Mouse (Mus musculus): ENCODE data around the gene Por.

Gene Por

DNA sequence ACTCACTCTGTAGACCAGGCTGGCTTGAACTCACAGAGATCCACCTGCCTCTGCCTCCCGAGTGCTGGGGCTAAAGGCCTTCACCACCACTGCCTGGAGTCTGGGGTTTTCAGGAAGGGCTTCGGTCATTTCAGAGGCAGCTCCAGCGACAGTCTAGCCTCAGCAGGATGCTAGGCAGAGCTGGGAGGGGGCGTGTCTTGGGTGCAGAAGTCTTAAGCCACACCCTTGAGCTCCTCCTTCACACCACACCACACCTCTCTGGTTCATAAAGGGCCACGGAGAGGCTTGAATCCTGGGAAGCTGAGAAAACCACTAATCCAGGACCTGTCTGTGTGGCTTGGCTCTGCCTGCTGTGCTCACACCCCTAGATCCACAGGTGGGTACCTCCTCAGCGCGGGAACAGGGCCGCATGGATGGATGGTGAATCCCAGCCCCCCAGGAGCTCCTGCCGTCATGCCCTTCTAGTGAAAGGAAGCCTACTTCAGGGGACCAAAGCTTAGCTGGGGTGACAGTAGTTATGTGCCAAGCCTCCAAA, at the start of gene Por:
Gene Por, plus strand, starts transcription at position 293 of the 535 bp plus-strand sequence.
- peak in 1 of 2 experiments; percentile 48 for DNase-seq (ENCODE audit: low spot score in 2 of 2)

DNA sequence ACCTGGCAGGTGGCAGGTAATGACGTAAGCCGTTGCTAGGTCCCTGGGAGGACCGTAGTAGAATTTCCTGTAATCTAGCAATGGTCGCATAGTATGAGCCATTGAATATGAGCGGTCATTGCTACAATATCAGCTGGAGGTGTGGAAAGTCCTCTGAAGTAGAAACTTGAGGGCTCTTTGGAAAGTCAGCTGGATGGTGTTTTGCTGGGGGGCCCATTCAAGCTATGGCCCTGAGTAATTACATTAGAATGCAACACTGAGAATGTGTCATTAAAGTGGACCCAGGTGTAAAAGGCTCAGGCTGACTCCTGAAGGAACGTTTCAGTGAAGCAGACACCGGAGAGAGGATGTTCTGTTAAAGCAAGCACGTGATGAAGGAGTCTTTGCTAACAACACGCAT, 49.3 kb upstream of the Por start:
- DNase-seq (ENCODE audit: low spot score in 2 of 2) = no peak

DNA sequence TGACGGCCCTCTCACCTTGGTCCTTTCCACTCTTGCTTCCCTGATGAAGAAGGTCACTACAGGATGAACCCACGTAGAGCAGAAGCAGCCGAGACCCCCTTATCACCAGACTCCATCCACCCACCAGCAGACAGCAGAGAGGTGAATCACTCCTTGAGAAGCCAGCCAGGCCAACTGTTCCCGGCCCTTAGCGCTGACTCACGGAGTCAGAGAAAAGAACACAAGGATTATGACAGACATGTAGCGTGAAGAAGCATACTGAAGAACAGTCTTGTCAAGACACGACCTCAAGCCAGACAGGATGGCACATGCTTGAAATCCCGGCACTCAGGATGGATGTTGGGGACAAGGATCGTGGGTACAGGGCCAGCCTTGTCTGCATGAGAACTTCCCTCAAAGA, 48.1 kb upstream of the Por start:
- peak in 1 of 2 experiments; percentile 8 for DNase-seq (ENCODE audit: low spot score in 2 of 2)

DNA sequence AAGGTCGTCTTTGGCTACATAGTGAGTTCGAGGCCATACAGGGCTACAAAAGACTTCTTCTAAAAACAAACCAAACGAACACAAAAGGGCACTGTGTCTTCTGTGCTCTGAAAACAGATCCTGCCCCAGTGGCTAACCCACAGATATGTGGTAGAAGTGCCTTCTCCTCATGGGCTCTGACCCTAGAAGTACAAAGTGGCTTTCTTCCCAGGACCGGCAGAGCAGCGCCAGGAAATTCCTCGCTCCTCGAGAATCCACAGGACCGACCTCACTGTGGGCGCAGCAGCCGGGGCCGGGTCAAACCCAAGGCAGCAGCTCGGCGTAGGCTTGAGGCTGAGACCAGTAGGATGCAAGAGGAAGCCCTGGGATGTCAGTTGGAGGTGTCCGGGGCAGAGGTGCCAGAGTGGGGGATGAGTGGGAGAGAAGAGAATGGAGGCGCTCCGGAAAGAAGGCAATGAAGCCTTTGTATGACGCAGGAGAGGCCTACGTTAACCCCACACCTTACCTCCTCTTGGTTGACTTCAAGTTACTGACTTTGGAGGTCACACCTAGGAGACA, 46.7 kb upstream of the Por start:
- peak in 1 of 2 experiments; percentile 11 for DNase-seq (ENCODE audit: low spot score in 2 of 2)

DNA sequence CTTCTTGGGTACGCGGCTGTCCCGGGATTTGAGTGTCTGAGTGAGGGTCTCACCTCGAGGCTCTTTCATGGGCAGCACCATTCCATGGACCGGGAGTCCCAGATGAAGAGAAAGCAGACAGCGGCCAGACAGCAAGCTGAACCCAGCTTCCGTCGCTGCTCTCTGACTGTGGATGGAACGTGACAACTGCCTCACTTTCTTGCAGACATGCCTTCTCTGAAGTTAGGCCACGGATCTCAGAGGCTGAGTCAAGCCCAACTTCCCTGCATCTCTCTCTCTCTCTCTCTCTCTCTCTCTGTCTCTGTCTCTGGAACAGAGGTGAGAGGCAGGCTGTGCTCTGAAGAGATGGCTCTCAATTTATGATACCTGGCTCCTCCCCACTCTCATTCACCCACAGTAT, 40.9 kb upstream of the Por start:
- DNase-seq (ENCODE audit: low spot score in 2 of 2) = no peak

DNA sequence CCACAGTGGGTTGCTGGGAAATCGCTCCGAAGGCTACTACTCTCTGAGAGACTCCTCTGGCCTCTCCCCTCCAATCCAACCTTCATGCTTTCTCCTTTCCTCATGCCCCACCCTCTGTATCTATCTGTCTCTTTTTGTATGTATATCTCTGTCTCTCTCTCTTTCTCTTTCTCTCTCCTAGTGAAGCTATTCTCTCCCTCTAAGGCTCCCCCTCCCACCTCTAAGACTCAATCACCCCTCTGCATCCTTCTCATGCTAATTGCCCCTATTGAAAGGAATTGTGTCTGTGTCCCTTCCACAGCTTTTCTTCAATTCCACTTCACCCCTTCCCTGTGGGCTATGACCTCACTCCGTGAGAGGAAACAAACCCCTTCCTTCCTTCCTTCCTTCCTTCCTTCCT, 40.4 kb upstream of the Por start:
- DNase-seq (ENCODE audit: low spot score in 2 of 2) = no peak

DNA sequence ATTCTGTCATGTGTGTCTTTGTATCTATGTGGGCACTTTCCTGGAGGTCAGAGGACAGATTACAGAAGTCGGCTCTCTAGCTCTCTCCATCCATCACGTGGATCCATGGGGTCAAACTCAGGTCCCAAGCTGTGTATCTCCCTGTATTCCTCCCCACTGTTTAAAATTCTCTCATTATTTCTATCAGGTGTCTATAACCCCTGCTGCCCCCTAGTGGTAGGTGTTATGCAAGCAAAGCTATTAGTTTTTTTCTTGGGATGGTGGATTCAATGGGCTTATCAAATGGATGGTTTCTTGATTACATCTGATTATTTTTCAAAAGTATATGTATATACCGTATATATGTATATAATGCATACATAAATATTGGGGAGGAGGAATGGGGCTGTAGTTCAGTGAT, 39.2 kb upstream of the Por start:
- DNase-seq (ENCODE audit: low spot score in 2 of 2) = peak; percentile 55 to 82

DNA sequence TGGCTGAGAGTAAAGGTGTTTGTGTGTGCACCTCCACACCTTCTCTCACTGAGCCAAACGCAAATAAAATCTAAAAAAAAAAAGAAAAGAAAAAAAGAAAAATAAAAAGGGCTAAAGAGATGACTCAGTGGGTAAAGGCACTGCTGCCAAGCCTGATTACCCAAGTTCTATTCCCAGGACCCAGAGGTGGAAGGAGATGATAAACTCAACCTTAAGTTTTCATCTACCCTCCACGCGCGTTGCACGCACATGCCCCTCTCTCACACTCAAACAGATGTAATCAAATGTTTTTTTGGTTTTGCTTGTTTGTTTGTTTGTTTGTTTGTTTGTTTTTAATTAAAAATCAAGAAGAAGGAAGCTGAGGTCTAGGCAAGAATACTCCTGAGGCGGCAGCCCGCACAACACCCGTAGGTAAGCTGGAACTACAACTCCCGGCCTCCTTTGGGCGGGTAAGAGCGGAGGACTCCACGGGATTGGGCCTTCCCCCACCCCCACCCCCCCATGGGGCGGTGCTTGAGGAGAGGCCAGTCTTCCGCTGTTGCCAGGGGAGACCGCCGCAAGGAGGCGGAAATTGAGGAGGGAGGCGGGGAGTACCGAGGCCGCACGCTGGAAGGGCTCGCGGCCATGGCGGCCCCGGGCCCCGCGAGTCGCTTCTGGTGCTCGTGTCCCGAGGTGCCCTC, 37.6 kb upstream of the Por start, which contains the start of gene Rhbdd2:
Gene Rhbdd2, plus strand, starts transcription at position 502 of the 680 bp plus-strand sequence.
- peak; percentile 87 to 98 for DNase-seq (ENCODE audit: low spot score in 2 of 2)

DNA sequence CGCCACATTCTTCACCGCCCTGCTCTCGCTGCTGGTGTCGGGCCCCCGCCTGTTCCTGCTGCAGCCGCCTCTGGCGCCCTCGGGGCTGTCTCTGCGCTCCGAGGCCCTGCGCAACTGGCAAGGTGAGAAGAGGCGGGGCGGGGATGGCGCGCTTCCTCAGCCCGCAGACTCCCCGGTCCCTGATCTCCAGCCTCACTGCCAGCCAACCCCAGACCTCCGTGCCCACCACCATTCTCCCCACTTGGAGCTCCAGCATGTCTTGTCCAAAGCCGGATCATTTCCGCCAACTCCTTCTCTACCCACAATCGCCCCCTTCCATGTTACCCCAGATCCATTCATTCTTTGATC, 37.1 kb upstream of the Por start:
- no peak for DNase-seq (ENCODE audit: low spot score in 2 of 2)

DNA sequence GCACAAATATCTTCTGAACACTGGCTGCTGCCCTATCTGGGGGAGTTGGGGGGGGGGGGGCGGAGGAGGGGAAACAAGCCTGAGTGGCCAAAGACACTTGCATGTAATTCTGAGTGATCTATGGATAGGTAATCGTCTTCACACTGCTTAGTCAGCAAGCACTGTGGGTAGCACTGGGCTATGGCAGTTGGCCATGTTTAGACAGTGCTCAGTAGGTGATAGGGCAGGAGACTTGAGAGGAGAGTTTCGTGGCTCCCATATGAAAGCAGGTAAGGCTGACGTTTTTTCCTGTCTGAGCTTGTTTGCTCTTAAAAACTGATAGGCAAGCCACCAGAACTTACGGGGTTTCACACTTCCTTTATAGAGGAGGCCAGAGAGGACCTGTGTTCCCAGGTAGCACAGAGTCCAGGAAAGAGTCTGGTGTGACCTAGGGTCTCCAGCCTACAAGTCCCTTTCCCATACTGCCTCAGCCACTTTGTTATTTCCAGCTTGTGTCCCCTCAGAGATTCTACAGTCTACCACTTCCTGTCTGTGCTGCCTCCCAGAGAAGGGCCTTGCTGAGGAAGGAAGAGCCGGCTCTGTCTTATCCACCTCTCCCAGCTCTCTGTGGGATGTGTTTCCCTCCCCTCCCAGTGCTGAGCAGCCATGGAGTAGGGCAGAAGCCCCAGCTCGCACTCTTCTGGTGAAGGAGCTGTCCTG, 29.9 kb upstream of the Por start:
- DNase-seq (ENCODE audit: low spot score in 2 of 2) = no peak

DNA sequence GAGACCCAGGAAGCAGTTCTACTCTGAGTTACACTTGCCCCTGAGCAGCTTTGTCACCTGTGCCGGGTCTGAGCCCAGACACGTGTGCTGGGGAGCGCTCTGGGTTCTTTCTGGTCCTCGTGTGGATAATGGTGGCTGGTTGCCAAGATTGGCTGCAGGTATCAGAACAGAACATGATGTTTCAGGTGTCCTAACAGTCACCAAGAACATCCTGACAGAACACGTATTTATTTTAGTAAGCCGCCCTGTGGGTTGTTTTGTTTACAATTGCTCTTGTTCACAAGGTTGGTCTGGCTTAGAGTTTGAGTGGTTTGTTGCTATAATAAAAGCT, 29.4 kb upstream of the Por start:
- no peak for DNase-seq (ENCODE audit: low spot score in 2 of 2)

DNA sequence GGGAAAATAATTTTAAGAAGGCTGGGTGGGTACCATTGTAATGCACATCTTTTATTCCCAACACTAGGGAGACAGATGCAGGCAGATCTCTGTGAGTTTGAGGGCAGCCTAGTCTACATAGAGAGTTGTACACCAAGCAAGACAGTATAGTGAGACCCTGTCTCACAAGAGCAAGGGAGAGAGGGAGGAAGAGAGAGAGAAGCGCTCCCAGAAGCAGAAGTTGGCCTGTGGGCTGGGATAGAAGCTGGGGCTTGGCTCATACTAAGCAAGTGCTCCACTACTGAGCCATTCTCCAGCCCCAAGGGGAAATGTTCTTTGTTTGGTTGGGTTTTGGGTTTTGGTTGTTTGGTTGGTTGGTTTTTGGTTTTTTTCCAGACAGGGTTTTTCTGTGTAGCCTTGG, 28.8 kb upstream of the Por start:
- no peak for DNase-seq (ENCODE audit: low spot score in 2 of 2)

DNA sequence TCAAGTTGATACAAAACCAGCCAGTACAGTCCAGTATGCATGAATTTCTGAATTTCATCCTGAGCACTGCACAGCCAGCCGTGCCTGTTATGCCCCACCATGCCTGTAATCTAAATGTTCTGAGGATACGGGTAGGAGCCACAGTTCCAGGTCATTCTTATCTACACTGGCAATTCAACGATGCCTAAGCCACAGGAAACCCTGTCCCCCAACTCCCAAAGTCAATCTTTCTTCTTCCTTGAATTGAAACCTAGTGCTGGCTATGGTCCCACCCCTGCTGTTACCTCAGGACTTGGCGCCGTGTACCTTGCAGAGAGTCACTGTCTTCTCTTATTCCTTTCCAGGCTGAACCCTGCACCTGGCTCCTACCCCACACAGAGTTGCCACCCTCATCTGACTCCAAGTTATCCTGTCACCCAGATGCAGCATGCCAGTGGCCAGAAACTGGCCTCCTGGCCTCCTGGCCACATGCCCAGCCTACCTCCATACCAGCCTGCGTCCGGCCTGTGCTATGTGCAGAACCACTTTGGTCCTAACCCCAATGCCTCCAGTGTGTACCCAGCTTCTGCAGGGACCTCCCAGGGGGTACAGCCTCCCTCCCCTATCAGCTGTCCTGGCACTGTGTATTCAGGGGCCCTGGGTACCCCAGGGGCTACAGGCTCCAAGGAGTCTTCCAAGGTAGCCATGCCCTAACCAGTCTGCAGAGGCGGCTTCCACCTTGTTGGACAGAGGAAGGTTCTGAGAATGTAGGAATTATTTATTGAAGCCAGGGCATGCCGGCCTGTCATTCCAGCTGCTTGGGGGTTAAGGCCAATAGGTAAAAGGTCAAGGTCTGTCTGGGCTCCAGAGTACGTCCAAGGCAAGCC, 26.9 kb upstream of the Por start:
- DNase-seq (ENCODE audit: low spot score in 2 of 2) = no peak

DNA sequence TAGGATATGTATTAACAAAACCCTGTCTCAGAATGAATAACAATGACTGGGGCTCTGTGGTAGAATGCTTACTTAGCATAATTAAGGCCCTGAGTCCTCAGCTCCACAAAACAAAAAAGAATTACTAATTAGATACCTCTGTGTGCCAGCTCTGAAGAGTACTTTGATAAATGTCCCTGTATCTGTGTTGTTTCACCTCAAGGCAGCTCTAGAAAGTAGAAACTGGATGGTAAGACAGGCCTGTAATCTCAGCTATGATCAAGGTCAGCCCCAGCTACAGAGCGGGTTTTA, 26.3 kb upstream of the Por start:
- no peak for DNase-seq (ENCODE audit: low spot score in 2 of 2)

DNA sequence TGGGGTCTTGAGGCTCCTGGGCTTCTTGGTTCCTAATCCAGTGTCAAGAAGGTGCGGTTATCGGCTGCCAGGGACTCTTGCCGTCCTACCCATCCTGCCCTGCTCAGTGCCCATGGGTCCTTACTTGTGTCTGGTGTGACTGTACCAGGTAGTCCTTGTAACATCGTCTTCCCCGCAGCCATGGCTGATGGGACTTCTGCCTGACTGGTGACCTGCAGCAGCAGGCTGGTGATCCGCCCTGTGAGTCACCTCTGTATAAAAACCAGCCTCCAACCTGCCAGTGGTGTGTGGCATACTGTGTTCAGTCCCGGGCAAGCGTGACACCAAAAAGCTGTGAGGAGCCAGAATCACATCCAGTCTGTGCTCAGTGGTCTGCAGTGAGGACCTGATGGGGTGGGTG, 26.0 kb upstream of the Por start:
- DNase-seq (ENCODE audit: low spot score in 2 of 2) = no peak

DNA sequence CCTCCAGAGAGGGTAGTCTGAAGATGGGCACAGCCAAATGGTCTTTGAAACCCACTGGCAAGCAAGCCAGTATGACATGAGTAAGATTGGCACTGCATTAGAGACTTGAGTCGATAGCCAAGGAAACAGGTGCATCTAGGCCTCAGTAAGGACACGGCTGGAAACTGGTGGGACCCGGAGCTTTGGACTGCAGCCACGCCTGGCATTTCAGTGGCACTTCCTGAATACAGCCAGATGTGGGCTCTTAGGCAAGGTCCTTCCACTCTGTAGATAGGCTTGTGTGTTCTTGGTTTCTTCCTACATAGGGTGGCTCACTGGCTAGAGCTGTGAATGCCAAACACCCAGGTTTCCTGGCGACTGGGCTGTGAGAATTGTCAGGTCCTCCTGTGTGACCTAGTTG, 24.5 kb upstream of the Por start:
- DNase-seq (ENCODE audit: low spot score in 2 of 2) = no peak

DNA sequence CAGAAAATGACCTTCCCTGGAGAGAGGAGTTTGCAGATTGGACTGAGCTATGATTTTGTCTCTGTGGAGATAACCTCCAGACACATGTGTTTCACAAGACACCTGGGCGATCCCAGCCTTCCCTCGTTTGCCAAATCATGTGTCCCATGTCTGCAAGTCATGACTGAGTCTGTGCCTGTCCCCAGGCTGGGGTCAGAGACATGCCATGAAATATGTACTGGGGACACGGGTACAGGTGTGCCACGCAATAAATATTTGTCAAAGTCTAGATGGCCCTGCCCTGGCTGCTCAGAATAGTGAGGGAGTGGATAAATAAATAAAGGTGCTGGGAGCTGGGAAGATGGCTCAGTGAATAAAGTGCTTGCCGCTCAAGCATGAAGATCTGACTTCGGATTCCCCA, 23.8 kb upstream of the Por start:
- DNase-seq (ENCODE audit: low spot score in 2 of 2) = no peak

DNA sequence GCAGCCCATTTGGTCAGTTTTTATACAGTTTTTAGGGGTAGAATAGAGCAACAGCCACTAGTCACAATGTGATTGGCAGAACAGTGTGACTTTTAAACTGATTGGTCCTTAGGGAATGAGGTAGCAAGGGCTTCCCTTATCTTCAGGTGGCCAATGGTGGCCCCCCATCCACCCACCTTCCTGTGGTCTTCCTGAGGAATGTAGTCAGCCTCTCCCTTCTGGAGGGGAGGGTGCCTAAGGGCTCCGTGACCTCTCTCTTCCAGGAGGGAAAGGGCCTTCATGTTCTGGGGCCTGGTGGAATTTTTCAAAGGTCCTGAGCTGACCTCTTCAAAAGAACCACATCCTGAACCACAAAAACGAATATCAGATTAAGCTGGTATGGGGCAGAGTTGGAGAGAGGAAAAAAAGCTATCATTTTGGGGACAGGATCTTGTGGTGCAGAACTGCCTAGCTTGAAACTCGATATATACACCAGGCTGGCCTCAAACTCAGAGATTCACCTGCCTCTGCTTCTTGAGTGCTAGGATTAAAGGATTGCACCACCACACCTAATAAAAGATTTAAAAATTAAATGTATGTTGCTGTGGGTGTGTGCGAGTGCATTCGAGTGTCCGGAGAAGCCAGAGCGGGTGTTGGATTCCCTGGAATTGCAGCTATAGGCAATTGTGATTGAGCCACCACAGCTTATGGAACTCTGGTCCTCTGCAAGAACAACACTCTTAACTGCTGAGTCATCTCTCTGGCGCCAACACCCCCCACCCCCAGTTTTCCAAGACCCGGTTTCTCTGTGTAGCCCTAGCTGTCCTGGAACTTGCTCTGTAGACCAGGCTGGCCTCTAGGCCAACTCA, 21.1 kb upstream of the Por start:
- DNase-seq (ENCODE audit: low spot score in 2 of 2) = no peak

DNA sequence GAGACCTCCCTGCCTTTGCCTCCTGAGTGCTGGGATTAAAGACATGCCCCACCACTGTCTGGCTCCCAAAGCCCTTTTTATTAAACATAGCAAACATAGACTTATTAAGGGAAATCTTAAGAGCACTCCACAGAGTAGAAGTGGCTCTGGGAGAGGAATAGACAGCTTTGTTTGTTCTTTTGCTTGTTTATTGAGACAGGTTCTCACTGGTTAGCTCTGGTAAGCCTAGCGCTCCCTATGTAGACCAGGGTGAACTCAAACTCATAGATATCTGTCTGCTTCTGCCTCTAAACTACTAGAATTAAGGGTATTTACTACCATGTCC, 20.6 kb upstream of the Por start:
- no peak for DNase-seq (ENCODE audit: low spot score in 2 of 2)

DNA sequence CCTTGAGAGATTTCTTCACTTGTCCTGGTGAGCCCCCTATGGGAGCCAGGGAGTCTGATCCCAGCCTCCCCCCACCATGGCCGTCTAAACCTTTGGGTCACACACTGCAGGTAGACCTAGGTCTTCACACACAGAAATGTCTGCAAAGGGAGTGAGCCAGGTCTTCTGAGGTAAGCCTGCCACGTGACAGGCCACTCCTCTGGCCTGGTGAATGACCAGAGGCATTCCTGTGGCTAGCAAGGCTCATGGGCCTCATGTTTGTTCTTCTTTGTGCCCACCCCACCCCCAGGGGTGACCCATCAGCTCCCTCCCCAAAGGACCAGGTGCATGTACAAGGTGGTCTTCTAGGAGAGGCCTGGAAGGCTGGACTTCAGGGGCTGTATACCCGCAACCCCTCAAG, 18.3 kb upstream of the Por start:
- DNase-seq (ENCODE audit: low spot score in 2 of 2) = no peak

DNA sequence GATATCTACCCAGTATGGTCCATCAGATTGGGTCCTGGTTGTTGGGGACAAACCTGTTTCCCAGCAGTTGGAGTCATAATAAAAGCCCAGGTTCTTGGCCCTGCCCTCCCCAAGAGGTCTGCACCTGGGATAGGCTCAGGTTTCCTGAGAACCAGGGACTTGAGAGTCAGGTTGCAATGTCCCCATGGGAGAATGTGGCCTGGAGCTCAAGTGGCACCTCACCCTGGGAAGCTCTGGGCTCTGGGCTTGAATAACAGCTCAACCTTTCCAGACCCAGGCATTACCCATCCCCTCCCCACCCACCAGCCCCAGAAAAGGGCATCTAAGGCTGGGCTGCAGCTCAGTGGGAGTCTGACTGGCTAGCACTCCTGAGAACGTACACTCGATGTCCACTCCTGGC, 16.6 kb upstream of the Por start:
- DNase-seq (ENCODE audit: low spot score in 2 of 2) = no peak

DNA sequence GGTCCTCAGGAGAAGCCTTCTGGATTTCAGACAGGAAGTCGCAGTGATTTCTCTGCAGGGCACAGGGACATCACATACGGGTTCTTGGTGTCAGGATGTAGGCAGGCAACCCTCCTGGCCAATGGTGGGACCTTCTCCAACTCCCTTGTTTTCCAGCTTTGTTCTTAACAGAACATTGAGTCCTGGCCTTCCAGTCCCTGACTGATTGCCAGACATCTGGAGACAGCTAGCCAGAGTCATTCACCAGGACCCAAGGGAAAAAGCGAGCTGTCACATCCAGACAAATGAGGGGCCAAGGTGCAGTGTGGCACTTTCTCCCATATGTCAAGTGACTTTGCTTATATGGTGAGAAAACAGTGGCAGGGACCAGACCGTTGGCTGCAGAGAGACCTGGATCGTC, 13.8 kb upstream of the Por start:
- DNase-seq (ENCODE audit: low spot score in 2 of 2) = no peak

Measured in spleen, postnatal 10 days (tissue).